Mouse (Mus musculus) CD4-positive, CD25-positive, alpha-beta regulatory T cell, adult 4 months (primary cell): ENCODE results near the gene Ecd. TPM values are rescaled to one million over a fixed set of nuclear protein-coding genes. Genes with fewer than 3 reads are reported as not detected.

Experiments
- ATAC-seq: one replicate; pipeline ENCODE4 v1.8.0; 2017
- polyA plus RNA-seq, 2 experiments: library from polyadenylated mRNA; unstranded; fragments of 100-300 nt; shearing (Covaris generic); gene quantifications; one replicate each; pipeline ENCODE4 v1.2.1; 2017

Gene Ecd
- 10 to 100 TPM; 70.5 to 80.7 TPM for polyA plus RNA-seq

- peak; percentile 96 for ATAC-seq
Measured at GRCm38 (mm10) chr14:20347991-20348541, at the start of gene Ecd, which contains the start of gene Fam149b. TSS of gene Ecd (minus strand) at chr14:20348121. TSS of gene Fam149b (plus strand) at chr14:20348162.

GRCm38 (mm10) chr14:20397220-20397619 lies 49.3 kb upstream of the Ecd start:
- no peak for ATAC-seq

- peak; percentile 93 for ATAC-seq
Measured at GRCm38 (mm10) chr14:20393205-20393913, 45.4 kb upstream of the Ecd start, which contains the start of gene Mrps16. TSS of gene Mrps16 (minus strand) at chr14:20393634.

DNA sequence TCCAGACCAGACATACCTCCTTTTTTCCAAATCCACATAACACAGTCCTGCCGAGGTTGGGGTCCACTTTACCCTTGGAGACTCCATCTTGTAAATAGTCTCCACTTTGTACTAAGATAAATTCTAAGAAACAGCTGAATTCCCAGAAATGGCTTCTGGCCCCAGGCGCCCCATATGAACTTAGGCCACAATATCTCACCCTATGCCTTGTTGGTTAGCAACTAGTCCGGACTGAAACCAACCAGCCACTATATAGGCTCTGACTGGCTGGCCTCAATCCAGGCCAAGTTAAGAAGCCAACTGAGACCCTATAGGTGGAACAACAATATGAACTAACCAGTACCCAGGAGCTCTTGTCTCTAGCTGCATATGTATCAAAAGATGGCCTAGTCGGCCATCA lies 44.4 kb upstream of the Ecd start:
- no peak for ATAC-seq

- no peak for ATAC-seq
Measured at GRCm38 (mm10) chr14:20389446-20390079, 41.6 kb upstream of the Ecd start.

DNA sequence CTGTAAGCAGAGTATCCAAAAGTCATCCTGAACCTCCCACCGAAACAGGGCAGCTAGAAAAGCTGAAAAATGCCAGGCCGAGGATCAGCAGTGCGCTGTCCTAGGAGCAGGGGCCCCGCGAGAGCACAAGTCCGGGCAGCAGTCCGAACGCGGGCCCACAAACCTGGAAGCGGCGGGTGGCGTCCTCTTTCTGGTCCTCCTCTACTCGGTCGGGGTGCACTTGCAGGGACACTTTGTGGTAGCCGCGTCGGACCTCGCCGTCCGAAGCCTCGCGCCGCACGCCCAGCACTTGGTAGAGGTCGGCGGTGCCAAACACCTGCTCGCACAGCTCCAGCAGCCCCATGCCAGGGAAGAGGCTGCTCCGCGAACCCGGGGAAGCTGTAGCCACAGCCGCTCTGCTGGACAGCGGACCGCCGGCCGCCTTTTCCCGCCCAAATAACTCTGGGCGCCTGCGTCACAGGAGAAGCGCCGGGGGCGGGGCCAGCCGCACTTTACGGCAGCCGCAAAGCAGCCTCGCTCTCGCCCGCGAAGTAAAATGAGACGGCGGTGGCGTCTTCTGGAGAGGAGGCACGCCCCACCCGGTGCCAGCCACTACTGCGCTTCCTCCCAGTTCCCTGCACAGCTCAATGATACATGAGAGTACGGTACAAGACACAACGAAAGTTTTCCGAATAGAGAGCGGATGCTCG lies 40.7 kb upstream of the Ecd start, which contains the start of gene Dnajc9:
TSS of gene Dnajc9 (minus strand) at position 470 of the 689 bp plus-strand sequence.
- peak; percentile 71 for ATAC-seq

DNA sequence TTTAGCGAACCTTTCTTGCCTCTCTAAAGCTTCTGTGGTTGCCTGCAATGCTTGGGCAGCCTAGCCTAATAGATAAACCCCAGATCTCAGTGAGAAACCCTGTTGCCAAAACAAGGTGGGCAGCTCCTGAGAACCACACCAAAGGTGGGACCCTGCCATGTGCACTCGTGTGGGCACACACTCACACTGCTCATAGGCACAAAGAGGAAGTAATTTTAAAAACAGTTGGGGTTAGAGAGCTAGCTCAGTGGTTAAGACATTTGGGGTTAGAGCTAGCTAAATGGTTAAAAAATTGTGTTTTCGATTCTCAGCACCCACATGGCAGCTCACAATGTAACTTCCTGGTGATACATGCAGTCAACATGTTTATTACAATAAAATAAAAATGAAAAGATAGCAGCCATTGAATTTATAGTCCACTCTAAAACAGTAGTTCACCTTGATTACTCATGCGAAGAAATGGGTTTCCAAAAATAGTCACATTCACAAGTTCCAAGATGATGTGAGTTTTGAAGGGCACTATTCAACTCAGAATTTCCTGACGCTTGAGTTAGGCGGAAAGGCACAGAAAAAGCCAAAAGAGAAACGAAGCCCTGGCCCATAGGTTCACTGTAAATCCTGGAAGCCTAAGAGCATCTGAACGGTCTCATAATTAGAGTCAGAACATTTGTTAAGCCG lies 32.0 kb upstream of the Ecd start:
- ATAC-seq, result peak; percentile 28

DNA sequence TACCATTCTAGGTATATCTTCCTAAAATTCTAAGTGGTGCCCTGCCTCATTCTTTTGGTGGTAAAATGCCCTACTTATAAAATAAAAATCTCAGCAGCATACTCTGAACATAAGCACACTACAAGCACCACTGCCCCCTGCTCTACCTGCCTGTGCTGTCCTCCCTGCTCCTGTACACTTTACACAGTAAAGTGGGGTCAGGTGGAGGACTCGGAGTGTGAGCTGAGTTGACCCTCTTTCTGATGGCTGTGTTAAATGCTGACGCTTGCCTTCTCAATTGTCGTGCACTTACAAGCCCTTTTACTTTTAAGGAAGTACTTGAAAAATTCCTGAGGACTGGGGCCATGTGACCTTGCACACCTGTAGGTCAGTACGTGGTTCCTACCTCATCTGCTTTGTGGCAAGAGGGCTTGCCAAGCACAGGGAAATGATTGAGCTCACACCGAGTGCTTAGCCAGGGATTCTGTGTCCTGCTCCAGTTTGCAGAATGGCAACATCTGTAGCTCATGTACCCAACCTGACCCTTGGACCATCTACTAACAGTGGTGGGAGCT lies 31.2 kb upstream of the Ecd start:
- ATAC-seq, result no peak

DNA sequence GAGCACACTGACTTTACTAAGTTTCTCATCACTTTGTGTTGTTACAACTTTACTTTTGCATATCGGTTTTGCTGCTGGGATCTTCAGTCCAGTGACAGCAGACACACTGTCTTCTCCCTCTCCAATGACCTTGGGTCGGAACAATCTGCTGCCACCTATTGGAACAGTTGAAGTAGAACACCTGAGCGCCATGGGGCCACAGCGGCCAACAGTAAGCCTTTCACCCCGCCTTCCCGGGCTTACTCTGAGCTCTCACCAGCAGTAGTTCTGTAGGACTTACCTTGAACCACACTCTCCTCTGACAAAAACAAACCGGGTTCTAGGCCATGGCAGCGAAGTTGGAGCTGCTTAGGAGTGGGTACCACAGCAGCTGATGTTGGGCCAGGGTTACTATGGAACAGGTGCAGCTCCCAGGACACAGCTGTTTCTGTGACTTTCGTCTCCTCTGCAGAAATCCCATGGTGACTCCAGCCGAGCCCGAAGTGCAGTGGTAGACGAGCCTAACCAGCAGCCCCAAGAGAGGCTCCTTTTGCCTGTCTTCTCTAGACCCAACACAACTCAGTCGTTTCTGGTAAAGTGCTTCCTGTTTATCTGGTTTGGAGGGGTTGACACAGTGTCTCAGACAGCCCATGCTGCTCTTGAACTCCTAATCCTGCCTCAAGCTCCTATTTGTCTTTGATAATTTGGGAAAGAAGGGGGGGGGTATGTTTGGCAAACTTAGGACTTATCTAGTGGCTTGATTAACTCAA lies 30.6 kb upstream of the Ecd start:
- ATAC-seq, result peak; percentile 88

DNA sequence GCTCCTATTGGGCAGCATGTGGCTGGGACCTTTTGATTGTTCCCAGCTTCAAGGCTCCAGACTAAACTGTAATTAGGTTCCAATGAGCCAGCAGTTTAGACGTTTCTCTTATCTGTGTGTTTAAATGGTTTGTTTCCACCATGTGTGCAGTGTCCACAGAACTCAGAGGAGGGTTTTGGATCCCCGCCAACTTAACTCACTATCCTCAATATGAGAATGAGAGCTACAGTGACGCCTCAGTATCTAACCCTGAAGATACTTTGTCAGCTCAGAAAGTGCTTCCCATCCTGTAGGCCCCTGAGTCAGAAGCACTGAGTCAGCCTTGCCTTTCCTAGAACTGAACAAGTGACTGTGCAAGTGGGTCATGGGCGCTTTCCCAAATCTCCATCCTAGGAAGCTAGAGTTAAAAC lies 29.2 kb upstream of the Ecd start:
- no peak for ATAC-seq

GRCm38 (mm10) chr14:20371854-20372253 lies 23.9 kb upstream of the Ecd start:
- ATAC-seq, result no peak

GRCm38 (mm10) chr14:20370798-20371197 lies 22.9 kb upstream of the Ecd start:
- ATAC-seq, result no peak

DNA sequence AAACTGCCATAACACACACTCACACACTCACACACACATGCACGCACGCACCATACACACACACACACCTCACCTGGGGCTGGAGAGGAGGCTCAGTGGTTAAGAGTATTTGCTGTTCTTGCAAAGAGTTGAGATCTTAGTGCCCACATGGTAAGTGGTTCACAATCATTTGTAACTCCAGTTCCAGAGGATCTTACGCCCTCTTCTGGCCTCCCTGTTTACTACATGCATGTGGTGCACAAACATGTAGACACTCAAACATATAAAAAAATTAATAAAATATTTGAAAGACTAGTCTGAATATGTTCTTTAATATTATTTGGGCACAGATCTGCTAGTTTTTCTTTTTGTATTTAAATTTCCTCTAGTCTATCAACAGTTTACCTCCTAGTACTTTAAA lies 20.4 kb upstream of the Ecd start:
- ATAC-seq, result no peak

- no peak for ATAC-seq
Measured at GRCm38 (mm10) chr14:20363230-20363629, 15.3 kb upstream of the Ecd start.

DNA sequence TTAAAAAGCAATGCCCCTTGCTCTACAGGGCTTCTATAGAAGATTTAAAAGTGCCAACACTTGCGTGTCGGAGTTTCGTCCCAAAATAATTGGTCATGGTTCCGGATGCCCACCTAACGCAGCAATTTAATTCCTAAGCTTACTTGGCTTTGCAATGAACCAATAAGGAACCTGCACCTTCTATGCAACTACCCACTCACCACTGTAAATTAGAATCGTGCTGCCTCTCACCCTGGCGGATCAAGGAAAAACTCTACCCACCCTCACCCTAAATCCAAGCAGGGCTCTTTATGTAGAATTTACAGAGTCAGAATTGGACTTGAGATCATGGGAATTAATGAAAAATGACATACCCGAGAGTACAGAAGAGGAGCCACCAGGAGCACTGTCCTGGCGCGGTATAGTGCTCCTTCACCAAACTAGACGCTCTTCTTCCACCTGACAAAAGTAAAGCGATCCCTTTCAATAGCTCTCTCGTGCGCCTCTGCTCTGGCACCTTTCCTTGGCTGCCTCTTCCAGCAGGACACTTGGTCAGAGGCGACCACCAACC lies 405 bp downstream of the Ecd start:
- peak; percentile 58 for ATAC-seq

- ATAC-seq, result no peak
Measured at GRCm38 (mm10) chr14:20345885-20346284, 2.0 kb downstream of the Ecd start.

GRCm38 (mm10) chr14:20340866-20341265 lies 7.1 kb downstream of the Ecd start:
- peak; percentile 86 for ATAC-seq

DNA sequence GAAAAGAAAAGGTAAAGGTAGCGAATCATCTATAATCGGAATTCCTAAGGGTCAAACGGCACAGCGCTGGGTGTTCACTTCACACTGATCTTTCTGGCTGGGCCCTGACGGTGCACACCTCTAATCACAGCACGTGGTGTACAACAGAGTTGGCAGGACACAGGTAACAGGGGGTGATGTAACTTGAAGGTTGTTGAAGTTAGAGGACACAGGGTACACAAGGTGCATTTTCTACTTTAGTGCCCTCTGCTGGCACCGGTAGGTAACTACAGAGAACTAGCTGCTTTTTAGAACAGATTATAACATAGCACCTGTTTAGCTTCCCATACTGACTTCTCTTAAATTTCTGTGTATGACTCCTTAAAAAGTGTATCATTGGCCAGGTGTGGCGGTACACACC lies 7.8 kb downstream of the Ecd start:
- ATAC-seq, result peak; percentile 71

GRCm38 (mm10) chr14:20339415-20339814 lies 8.5 kb downstream of the Ecd start:
- no peak for ATAC-seq

DNA sequence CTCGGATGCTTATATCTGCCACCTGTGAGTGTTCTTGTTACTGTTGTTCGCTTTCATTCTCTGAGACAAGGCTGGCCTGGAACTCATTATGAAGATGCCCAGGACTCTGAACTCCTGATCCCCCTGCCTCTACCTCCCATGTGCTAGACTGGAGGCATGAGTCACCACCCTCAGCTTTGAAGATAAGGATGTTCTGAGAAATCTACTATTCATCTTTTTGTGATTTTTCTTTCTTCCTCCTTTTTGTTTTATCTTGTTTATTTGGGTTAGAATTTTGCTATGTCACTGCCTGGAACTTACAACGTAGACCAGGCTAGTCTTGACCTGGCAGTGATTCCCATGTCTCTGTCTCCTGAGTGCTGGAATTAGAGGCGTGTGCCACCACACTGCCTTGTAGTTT lies 16.6 kb downstream of the Ecd start:
- ATAC-seq, result no peak

- ATAC-seq, result no peak
Measured at GRCm38 (mm10) chr14:20328474-20328873, 19.4 kb downstream of the Ecd start.
